Mouse (Mus musculus) hindbrain, embryonic 15.5 days (tissue): Measurements from ENCODE around the gene Eno1. TPM values are rescaled to one million over a fixed set of nuclear protein-coding genes. Genes with fewer than 3 reads are reported as not detected.

ENCODE experiments used
- ATAC-seq: fragments of 200-750 bp; cut with Nextera tagmentation; 2 replicates; pipeline ENCODE4 v1.8.0; 2017; ENCODE audit warnings: low read depth, moderate number of reproducible peaks, moderate TSS enrichment; ENCODE audit not compliant: low FRiP score
- H3K27ac ChIP-seq: fragments of 300-500 bp; sonication (generic); replicated peaks from 2 replicates; pipeline ENCODE4 v1.5.1; 2015; ENCODE audit warnings: mild to moderate bottlenecking, inconsistent platforms
- H3K27me3 ChIP-seq: fragments of 300-500 bp; sonication (generic); 2 replicates; pipeline ENCODE4 v1.6.1; 2015; ENCODE audit warnings: control low read depth, inconsistent platforms
- H3K36me3 ChIP-seq: fragments of 300-500 bp; sonication (generic); 2 replicates; pipeline ENCODE4 v1.6.1; 2015; ENCODE audit warnings: control low read depth, inconsistent platforms
- H3K4me1 ChIP-seq: fragments of 300-500 bp; sonication (generic); replicated peaks from 2 replicates; pipeline ENCODE4 v1.6.1; 2015; ENCODE audit warnings: control low read depth, inconsistent platforms
- H3K4me2 ChIP-seq: fragments of 300-500 bp; sonication (generic); 2 replicates; pipeline ENCODE4 v1.6.1; 2015; ENCODE audit warnings: moderate library complexity, mild to moderate bottlenecking, inconsistent platforms
- H3K4me3 ChIP-seq: fragments of 300-500 bp; sonication (generic); 2 replicates; pipeline ENCODE4 v1.5.1; 2015; ENCODE audit warnings: mild to moderate bottlenecking, inconsistent platforms
- H3K9ac ChIP-seq: fragments of 300-500 bp; sonication (generic); 2 replicates; pipeline ENCODE4 v1.6.1; 2015; ENCODE audit warnings: inconsistent platforms
- H3K9me3 ChIP-seq: fragments of 300-500 bp; sonication (generic); 2 replicates; pipeline ENCODE4 v1.6.1; 2016; ENCODE audit warnings: control low read depth, inconsistent platforms
- whole genome bisulfite sequencing: fragments of 180-500 bp; shearing (Covaris S2); methylation state at CpG from one replicate; pipeline ENCODE4 v1.1.7; 2015; 5-methylcytosine and 5-hydroxymethylcytosine counted together
- polyA plus RNA-seq: library from polyadenylated mRNA; unstranded; fragments of >200 nt; fragmentation: Nextera tagmentation; extraction: Ambion mirVana; gene quantifications from 2 replicates; pipeline ENCODE4 v1.2.1, GENCODE M21; 2015

Eno1 gene
- polyA plus RNA-seq, 1 experiment from 2014 or later = 1,158 TPM

- Histone ChIP-seq H3K36me3 (no peaks in the 10 kb centered on the region), H3K4me2 (no peak overlapping the region), H3K9ac (no peak overlapping the region), H3K4me3 (no peak overlapping the region), H3K4me1 (peaks cover 4% of the 10 kb centered on the region; the same call in 1 of the 2 replicates), H3K27ac (no peak overlapping the region), H3K9me3 (no peaks in the 10 kb centered on the region), H3K27me3 (no peaks in the 10 kb centered on the region)
- 31% methylated on average over 5 of the region's 5 CpGs for WGBS
- ATAC-seq = no peak
Measured at GRCm38 (mm10) chr4:150213910-150214309, 22.6 kb upstream of the Eno1 start.

GRCm38 (mm10) chr4:150216423-150216822, 20.1 kb upstream of the Eno1 start:
- no peak for ATAC-seq

GRCm38 (mm10) chr4:150217042-150217554, 19.4 kb upstream of the Eno1 start:
- H3K9ac ChIP-seq = no peak overlapping the region

More at GRCm38 (mm10) chr4:150216423-150216822, 20.1 kb upstream of the Eno1 start:
- H3K4me1 ChIP-seq = peaks cover 4% of the 10 kb centered on the region; the same call in 1 of the 2 replicates
- H3K9me3 ChIP-seq = no peaks in the 10 kb centered on the region
- no peak overlapping the region for H3K27ac ChIP-seq
- no peaks in the 10 kb centered on the region for H3K36me3 ChIP-seq
- no peak overlapping the region for H3K9ac ChIP-seq
- WGBS = 39% methylated on average over 6 of the region's 6 CpGs
- no peak overlapping the region for H3K4me2 ChIP-seq
- H3K4me3 ChIP-seq = no peak overlapping the region
- H3K27me3 ChIP-seq = no peaks in the 10 kb centered on the region

GRCm38 (mm10) chr4:150217935-150218334, 18.6 kb upstream of the Eno1 start:
- Histone ChIP-seq H3K4me1 (0 out of 2 replicates have a peak, but pooled peaks cover under 1% of the 10 kb centered on the region), H3K4me2 (no peak overlapping the region), H3K9ac (no peak overlapping the region), H3K9me3 (no peaks in the 10 kb centered on the region), H3K27me3 (no peaks in the 10 kb centered on the region), H3K27ac (no peak overlapping the region), H3K4me3 (no peak overlapping the region), H3K36me3 (no peaks in the 10 kb centered on the region)
- 85% methylated on average over 1 of the region's 1 CpGs for WGBS
- no peak for ATAC-seq

More at GRCm38 (mm10) chr4:150217042-150217554, 19.4 kb upstream of the Eno1 start:
- no peak for ATAC-seq
- H3K27me3 ChIP-seq = no peaks in the 10 kb centered on the region
- H3K4me1 ChIP-seq = peaks cover 4% of the 10 kb centered on the region; the same call in 1 of the 2 replicates
- no peaks in the 10 kb centered on the region for H3K9me3 ChIP-seq
- 71% methylated on average over 5 of the region's 5 CpGs for WGBS
- H3K36me3 ChIP-seq = no peaks in the 10 kb centered on the region
- no peak overlapping the region for H3K4me2 ChIP-seq
- no peak overlapping the region for H3K27ac ChIP-seq
- H3K4me3 ChIP-seq = no peak overlapping the region

GRCm38 (mm10) chr4:150219501-150220292, 16.8 kb upstream of the Eno1 start:
- 74% methylated on average over 9 of the region's 9 CpGs for WGBS
- no peaks in the 10 kb centered on the region for H3K27me3 ChIP-seq
- no peak overlapping the region for H3K4me3 ChIP-seq
- no peaks in the 10 kb centered on the region for H3K36me3 ChIP-seq
- no peaks in the 10 kb centered on the region for H3K9me3 ChIP-seq
- no peak overlapping the region for H3K27ac ChIP-seq
- no peak overlapping the region for H3K4me2 ChIP-seq
- H3K4me1 ChIP-seq = no peaks in the 10 kb centered on the region
- ATAC-seq = no peak
- H3K9ac ChIP-seq = no peak overlapping the region

DNA sequence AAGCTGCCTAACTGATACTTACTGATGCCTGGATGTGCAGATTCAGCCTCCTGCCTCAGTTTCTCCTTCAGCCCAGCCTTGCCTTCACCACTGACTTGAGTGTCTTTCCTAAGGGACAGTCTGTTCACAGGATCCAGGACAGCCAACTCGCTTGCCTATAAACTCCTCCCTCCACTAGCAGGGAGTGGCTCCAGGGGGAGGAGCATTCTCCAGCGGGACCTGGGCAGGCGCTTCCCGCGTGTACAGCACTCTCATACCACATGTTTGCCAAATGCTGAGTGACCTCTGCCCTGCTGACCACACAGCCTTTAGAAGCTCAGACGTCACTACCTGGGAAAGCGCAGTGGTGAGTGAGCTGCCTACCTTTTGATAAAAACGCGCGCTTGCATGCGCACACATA, 15.9 kb upstream of the Eno1 start:
- Histone ChIP-seq H3K9me3 (no peaks in the 10 kb centered on the region), H3K27ac (no peak overlapping the region), H3K4me3 (no peak overlapping the region), H3K27me3 (no peaks in the 10 kb centered on the region), H3K4me2 (no peak overlapping the region), H3K9ac (no peak overlapping the region), H3K36me3 (no peaks in the 10 kb centered on the region), H3K4me1 (0 out of 2 replicates have a peak, but pooled peaks cover 4% of the 10 kb centered on the region)
- no peak for ATAC-seq
- 27% methylated on average over 11 of the region's 11 CpGs for WGBS

DNA sequence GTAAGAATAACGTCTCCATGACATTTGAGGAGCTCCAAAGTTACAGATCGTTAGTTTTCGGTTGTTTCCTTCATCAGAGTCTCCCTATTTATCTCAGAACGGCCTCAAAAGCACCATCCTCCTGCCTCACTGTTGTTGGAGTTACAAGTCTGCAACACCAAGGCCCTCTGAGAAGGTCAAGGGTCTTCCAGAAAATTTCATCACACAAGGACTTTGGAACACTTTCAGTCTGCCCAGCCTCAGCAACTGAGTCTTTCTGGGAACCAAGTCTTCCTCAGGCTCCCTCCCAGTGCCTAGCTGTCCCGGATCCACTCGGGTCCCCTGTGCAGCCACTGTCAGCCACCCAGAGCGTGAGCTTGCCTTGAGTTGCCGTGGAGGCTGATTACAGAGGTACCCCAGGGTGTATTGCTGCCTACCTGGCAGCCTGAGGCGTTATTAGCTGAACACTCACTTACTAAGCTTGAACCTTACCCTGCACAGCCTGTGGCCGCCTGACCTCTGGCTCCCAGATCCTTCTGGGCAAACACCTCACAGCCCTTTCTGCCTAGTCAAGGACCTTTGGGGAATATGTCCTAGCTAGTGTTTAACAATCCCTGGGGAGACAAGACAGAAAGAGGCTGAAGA, 15.4 kb upstream of the Eno1 start:
- 51% methylated on average over 10 of the region's 10 CpGs for WGBS
- Histone ChIP-seq H3K27me3 (no peaks in the 10 kb centered on the region), H3K27ac (no peak overlapping the region), H3K4me2 (no peak overlapping the region), H3K4me3 (no peak overlapping the region), H3K9me3 (no peaks in the 10 kb centered on the region), H3K9ac (no peak overlapping the region), H3K36me3 (no peaks in the 10 kb centered on the region), H3K4me1 (0 out of 2 replicates have a peak, but pooled peaks cover 4% of the 10 kb centered on the region)
- ATAC-seq = no peak

DNA sequence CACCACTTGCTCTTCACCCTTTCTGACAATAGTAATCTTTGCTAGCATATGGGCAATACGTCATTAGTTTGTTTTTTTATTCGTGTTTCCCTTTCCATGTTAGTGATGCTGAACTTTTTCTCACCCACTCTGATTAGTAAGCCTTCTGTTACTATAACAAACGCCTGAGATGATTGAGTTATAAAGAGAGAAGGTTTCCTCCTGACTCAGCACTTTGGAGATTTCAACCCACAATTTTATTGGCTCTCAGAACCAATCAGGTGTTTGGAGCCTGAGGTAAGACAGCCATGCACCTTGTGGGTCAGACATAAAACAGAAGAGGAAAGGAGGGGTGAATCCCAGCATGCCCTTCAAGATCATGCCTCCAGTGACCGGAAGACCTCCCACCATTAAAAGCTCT, 12.7 kb upstream of the Eno1 start:
- Histone ChIP-seq H3K27ac (no peak overlapping the region), H3K36me3 (no peaks in the 10 kb centered on the region), H3K9me3 (no peaks in the 10 kb centered on the region), H3K27me3 (no peaks in the 10 kb centered on the region), H3K4me3 (no peak overlapping the region), H3K4me2 (no peak overlapping the region), H3K9ac (no peak overlapping the region), H3K4me1 (peaks cover 9% of the 10 kb centered on the region; the same call in 1 of the 2 replicates)
- no peak for ATAC-seq
- WGBS = 92% methylated on average over 4 of the region's 4 CpGs

GRCm38 (mm10) chr4:150225700-150226099, 10.8 kb upstream of the Eno1 start:
- H3K9me3 ChIP-seq = no peaks in the 10 kb centered on the region
- no peak overlapping the region for H3K9ac ChIP-seq
- peaks cover 14% of the 10 kb centered on the region for H3K4me1 ChIP-seq
- no peak overlapping the region for H3K4me3 ChIP-seq
- H3K36me3 ChIP-seq = no peaks in the 10 kb centered on the region
- H3K4me2 ChIP-seq = no peak overlapping the region
- H3K27ac ChIP-seq = peak overlapping the region; percentile 46; the same call in 1 of the 2 replicates
- ATAC-seq = no peak
- H3K27me3 ChIP-seq = no peaks in the 10 kb centered on the region
- 81% methylated on average over 1 of the region's 1 CpGs for WGBS

DNA sequence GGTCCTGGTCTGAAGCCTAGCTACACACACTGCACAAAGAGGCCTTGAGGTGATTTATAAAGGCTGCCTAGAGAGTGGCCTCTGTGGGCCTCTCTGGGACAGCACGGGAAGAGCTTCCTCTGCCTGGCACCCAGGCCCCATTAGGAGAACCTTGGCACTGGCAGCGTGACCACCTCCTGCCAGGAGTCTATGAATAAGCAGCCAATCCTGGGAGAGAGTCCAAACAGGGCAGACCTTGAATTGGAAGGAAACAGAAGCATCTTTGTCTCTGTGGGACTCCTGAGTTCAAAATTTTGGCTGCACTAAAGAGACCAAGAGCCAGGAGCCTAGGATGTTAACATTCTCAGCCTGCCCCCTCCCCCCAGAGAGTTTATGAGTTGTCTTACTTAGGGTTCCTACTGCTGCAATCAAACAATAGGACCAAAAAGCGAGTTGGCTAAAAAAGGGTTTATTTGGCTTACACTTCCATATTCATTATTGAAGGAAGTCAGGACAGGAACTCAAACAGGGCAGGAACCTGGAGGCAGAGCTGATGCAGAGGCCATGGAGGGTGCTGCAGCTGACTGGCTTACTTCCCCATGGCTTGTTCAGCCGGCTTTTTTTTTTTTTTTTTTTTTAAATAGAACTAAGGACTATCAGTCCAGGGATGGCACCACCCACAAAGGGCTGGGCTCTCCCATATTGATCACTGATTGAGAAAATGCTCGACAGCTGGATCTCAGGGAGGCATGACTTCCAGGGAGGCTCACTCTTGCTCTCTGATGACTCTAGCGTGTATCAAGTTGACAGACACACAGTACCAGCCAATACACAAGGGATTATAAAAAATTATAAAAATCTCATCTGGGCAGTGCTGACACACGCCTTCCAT, 9.5 kb upstream of the Eno1 start:
- H3K4me1 ChIP-seq = peaks cover 25% of the 10 kb centered on the region
- no peak overlapping the region for H3K9ac ChIP-seq
- no peaks in the 10 kb centered on the region for H3K9me3 ChIP-seq
- peak overlapping the region; percentile 46 for H3K27ac ChIP-seq
- H3K4me2 ChIP-seq = no peak overlapping the region
- peak; percentile 90 for ATAC-seq
- H3K27me3 ChIP-seq = no peaks in the 10 kb centered on the region
- WGBS = 38% methylated on average over 7 of the region's 7 CpGs
- no peaks in the 10 kb centered on the region for H3K36me3 ChIP-seq
- H3K4me3 ChIP-seq = no peak overlapping the region

- no peak for ATAC-seq
- WGBS = 45% methylated on average over 7 of the region's 7 CpGs
Measured at GRCm38 (mm10) chr4:150228581-150229348, 7.8 kb upstream of the Eno1 start.

More at GRCm38 (mm10) chr4:150228581-150229348, 7.8 kb upstream of the Eno1 start:
- H3K9me3 ChIP-seq = no peaks in the 10 kb centered on the region
- no peak overlapping the region for H3K4me3 ChIP-seq
- H3K9ac ChIP-seq = no peak overlapping the region
- H3K27me3 ChIP-seq = no peaks in the 10 kb centered on the region
- H3K4me1 ChIP-seq = peaks cover 26% of the 10 kb centered on the region
- H3K27ac ChIP-seq = no peak overlapping the region; the same call in 1 of the 2 replicates
- H3K4me2 ChIP-seq = no peak overlapping the region
- no peaks in the 10 kb centered on the region for H3K36me3 ChIP-seq
